Mouse (Mus musculus) frontal cortex, postnatal 36 days (tissue): Measurements from ENCODE around the gene Chd2.
A peak's percentile ranks its signal among the peaks of the same experiment; 100 is the strongest.

Experiments used
- DNase-seq, 2 experiments: peaks; one replicate each; pipeline ENCODE4 v3.0.0; 2022; ENCODE audit warnings: low spot score in 2 of 2

The Chd2 gene

DNA sequence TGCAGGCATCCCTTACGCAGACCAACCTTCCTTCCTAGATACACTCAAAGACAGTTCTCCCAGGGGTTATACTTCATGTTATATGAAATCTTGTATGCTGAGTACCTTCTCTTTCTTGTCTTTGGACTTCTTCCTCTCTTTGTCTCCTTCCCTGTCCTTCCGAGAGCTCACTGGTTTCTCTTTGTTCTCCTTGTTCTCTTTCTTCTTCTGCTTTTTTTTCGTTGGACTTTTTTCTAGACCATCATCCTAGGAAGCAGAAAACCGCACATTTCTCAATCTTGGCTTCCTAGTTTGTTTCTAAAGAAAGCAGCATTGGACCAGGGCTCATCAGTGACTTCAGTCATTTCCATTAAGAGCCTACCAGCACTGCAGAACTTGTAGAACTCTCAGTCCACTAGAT lies 90.0 kb downstream of the Chd2 start:
- DNase-seq: no peak

DNA sequence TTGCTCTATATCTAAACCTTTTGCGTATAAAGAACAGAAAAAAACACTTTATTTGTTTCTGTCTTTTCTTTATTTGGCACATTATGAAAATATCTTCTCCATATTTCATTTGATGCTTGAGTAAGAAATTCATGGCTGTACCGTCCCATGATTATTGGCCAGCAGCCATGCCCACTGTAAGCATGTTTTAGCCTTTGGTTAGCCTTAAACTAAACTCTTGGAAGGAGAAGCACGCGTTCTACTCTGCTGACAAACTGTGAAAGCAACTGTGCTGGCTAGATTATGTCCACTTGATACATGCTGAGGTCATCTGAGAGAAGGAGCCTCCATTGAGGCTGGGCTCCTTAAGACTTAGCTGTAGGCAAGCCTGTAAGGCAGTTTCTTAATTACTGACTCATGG lies 99.4 kb downstream of the Chd2 start:
- DNase-seq: no peak

DNA sequence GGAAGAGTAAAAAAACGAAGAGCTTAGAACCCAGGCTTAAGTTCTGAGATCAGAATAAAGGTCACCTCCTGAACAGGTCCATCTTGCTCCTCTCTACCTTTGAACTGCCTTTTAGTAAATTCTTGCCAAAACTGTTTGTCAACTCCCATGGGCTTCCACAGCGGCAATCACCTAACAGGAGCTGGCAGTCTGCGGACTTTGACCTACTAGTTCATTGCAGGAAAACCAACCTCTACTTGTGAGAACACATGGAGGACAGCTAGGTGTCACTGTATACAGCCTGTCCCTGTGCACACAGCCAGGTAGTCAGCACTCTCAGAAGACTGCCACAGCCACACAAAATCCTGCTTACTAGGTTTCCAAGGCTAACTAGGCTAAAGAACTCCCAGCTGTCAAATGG lies 99.8 kb downstream of the Chd2 start:
- DNase-seq: no peak

DNA sequence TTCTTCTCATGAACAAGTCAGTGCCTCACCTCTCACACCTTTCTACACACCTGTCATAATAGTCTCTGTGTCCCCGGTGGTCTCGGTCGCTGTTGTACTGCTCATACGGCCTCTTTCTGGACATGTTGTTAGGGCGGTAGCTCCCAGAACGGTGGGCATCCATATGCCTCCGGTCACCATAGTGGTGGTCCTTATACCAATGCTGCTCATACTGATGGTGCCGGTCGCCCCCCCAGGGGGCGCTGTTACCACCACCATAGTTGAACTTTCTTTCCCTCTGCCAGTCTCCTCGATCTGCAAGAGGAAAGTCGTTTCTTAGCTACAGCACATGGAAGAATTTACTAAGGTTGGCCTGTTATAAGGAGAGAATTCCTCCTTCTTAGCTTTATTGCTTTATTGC lies 105.9 kb downstream of the Chd2 start:
- DNase-seq: no peak

DNA sequence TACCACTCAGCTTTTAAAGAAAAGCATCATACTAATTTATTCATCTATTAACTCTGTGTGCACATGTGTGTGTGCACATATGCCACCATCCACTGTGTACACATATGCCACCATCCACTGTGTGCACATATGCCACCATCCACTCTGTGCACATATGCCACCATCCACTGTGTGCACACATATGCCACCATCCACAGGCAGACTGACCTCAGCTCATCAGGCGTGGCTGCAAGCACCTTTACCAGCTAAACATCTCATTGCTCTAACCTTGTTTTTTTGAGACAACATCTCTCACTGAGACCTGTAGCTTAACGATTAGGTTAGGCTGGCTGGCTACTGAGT lies 107.3 kb downstream of the Chd2 start:
- DNase-seq: no peak

DNA sequence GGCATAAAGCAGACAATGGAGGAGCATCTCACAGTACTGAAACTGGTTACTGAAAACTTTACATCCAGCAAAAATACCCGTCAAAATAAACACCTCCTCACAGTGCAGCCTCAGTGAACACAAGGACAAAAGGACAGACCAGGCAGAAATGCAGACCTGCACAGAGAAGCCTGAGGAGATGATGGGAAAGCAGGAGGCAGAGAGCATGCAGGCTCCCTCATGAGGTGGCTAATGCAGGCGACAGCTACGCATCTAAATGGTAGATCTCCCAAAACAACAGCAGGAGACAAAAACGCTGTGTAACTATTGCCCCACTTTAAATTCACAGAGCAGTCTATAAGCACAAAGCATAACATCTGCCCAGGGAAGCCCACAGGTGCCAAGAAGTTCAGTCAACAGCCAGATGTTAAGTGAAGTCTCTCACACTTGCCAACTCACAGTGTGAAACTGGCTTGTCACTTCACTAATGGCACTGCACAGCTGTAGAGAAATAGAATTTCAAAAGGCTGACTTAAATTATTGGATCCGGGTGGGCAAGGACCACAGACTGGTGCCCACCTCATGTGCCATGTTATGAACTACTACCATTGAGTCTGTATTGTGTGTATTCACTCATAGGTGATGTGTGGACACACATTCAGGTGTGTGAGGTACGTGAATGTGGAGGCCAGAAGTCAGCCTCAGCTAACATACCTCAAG lies 107.8 kb downstream of the Chd2 start:
- DNase-seq: no peak

DNA sequence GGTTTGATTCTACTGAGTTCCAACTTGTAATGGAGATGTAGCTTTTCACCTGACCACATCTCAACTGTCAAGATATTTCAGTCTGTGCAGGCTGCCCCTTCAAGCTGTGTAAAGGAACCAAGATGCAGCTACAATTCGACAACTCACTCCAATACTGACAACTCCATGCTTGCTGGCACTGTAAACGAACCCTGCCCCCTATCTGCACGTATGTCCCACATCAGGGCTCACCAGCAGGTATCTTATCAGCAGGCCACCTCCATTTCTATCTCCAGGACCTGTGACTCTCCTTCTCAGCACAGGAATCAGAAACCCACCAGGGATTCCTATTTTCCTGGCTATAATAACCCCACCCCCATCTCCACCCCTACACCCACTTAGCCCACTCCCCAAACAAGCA lies 113.1 kb downstream of the Chd2 start:
- no peak for DNase-seq

DNA sequence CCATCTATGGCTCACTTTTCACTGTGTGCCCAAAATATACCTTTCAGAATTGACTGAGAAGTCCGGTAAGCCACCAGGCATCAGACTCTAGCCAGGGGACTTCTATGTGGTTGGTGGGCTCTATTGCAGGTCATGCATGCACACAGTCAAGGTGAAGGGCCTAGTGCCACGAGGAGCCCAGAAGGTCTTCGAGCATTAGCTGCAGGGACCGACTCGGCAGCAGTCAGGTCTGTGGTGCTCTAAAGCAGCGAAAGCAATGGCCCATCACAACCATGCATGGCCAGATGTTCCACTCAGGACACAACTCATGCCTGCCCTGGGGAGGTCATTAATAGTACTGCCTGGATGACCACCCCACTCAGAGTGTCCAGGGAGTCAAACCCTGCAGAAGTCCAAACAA lies 113.8 kb downstream of the Chd2 start:
- no peak for DNase-seq

DNA sequence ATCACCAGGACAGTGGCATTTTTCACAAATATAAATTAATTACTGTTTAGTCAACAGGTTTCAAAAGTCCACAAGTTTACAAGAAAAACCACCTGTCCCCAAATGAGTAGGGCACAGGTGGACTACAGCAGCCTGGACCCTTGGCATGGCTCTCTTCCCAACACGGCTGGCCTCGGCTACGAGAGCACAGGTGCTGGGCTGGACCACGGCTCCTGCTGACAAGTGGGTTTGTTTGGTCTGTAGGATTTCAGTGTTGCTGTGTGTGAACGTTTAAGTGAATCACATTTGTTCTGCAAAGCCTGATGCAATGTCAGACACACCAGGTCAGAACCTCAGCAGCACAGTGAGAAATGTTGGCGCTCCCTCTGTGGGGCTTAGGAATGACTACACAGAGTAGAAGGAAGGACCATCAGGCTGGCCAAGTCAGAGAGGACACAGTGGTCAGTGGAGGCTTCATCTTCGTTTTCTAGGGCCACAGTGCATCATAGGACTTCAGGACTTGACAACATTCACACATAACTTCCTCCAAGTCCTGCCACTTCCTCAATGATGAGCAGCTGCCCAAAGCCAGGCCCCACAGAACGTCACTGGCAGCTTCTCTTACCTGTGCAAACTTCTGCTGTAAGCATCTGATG lies 114.8 kb downstream of the Chd2 start:
- no peak for DNase-seq

DNA sequence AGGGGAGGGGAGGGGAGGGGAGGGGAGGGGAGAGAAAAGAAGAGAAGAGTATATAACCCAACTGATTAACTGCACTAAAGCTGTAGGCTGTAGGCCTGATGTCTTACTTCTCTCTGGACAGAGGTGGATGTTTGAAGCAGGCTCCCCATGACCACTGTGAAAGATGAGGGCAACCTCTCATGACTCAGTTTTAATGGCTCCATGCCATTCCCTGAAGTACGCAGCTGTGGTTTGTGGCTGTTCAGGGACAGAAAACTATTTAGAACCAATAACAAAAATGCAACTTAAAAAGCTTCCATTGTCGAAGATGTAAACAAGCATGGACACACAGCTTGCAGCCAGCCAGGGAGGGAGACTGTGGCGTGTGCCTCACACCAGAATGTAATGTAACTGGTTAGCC lies 115.4 kb downstream of the Chd2 start:
- DNase-seq: no peak

DNA sequence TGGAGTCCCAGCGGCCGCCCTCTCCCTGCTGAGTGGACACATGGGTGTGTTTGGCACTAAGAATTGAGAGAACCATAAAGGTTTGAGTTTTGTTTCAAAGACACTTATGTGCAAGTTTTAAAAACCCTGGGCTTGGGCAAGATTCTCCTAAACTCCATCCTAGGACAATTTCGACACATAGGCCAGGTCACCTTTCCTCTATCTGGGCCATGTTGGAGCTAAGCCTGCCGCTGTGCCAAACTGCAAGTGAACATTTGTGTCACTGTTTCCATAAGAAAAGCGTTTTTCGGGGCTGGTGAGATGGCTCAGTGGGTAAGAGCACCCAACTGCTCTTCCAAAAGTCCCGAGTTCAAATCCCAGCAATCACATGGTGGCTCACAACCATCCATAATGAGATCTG lies 116.2 kb downstream of the Chd2 start:
- DNase-seq: no peak

DNA sequence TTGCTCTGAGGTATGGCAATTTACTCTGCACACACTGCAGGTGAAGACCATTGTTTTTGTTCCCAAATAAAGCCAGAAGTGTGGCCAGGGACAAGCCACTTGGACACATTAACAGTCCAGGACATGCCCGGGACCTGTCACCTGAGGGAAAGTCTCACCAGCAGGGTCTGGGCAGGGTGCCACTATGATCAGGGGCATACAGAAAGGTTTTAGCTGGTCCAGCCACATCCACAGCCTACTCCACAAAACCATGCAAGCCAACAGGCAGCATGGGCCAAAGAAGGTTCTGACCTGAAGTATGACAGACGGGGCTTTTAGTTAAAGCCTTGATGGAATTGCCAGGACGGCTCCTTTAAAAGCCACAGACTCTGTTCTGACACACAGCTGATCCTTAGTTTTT lies 116.9 kb downstream of the Chd2 start:
- no peak for DNase-seq

DNA sequence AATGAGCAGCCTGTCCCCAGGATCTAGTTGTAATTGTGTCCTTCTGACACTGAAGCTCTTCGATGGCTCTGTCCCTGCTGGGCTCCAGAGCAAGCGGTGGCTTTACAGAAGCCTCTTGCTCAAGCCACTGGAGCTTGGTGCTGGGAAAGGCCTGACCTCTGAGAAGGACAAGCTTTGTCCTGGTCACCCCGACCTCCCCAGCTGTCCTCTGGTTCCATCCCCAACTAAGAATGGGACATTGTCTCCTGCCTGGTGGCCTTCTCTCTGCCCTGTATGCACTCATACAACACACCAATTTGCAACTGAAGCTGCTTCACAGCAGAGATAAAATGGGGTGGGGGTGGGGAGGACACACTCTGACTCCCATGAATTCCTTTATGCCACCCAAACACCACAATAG lies 117.4 kb downstream of the Chd2 start:
- no peak for DNase-seq

DNA sequence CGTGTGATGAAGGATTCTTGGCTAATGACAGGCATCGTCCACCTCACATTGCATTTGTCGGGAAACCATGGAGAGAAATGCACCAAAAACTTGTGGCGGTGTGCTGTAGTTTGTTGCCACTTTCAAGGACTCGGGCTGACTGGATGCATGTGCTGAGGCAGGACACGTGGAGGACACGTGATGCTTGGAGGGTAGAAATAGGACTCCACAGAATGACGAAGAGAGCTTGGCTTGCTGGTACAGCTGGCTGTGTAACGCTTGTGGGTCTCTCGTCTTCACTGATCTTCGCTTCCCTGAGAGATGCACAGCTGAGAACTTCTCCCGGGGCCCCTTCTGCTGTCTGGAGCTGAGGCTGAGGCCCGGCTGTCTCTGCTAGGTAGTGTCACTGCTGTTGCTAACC lies 118.4 kb downstream of the Chd2 start:
- DNase-seq: peak; percentile 65 to 73

DNA sequence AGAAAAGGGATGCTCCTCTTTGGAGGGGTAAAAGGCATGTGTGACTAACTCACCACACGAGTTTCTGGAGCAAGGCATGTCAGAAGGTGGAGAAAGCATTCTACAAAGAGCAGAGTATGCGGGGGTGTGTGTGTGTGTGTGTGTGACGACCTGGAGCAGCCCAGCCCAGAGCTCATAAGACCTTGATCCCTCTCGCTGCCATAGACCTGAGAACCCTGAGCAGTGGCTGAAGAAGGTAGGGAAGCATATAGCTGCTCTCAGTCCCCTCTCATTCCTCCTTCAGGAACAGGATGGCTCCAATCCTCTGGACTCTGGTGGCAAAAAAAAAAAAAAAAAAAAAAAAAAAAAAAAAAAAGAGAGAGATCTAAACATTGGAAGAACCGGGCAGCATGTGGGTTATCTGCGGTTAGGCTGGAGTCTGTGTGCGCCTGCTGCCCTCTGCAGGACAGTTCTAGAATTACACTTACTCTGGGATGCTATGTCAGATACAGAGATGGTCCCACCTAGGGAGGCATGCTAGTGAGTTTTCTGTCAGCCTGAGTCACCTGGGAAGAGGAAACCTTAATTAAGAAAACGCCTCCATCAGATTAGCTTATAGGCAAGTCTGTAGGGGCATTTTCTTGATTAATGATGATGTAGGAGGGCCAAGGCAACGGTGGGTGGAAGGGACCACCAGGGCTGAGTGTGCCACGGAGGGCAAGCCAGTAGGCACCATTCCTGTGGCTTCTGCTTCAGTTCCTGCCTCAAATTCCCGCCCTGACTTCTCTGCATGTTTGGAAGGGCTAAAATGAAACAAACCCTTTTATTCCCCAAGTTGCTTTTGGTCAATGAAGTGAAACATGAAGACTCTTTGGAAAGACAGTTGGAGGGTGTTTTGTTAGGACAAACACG lies 119.2 kb downstream of the Chd2 start:
- peak; percentile 86 to 92 for DNase-seq

DNA sequence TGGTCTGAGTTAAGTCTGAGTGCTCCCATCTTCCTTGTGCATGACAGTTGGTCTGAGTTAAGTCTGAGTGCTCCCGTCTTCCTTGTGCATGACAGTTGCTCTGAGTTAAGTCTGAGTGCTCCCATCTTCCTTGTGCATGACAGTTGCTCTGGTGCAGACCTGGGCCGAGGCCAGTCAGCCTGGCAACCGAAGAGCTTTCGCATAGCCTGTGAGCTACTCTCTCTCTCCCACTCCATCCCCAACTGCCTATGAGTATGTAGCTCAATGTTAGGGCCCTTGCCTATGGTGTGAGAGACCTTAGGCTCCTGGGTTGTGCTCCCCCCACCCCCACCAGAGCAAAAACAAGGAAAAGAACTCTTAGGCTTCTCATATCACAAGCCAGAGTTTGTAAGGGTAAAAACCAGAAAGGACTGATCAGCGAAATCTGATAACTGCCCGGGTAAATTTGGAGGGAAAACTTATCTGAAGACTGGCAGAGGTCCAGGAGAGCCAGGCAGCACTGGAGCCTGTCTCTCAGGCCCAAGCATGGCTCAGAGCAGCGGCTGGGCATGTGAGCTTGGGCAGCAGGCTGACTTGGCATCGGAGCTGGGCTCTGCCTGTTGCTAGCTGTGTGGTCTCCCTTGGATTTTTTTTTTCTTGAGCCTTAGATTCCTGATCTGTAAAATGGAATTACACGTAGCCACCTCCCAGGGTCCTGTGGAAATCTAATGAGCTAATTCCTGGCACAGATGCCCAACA lies 120.2 kb downstream of the Chd2 start:
- no peak for DNase-seq

DNA sequence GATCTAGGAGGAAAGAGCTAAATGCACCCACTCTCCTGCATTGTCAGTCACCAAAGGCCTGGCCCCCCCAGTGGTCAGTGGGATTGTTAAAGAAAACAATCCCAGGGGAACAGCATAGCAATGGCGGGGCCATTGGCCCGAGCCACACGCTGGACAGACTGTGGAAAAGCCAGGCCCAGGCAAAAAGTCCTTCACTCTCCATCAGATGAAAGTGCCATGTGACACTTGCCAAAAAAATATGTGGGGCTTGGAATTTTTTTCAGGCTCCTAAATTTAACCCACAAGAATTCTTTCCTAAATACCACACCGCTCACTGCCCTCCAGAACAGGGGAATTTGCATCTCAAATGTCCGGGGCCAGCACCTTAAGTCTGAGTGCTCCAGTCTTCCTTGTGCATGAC lies 120.8 kb downstream of the Chd2 start:
- DNase-seq: no peak

DNA sequence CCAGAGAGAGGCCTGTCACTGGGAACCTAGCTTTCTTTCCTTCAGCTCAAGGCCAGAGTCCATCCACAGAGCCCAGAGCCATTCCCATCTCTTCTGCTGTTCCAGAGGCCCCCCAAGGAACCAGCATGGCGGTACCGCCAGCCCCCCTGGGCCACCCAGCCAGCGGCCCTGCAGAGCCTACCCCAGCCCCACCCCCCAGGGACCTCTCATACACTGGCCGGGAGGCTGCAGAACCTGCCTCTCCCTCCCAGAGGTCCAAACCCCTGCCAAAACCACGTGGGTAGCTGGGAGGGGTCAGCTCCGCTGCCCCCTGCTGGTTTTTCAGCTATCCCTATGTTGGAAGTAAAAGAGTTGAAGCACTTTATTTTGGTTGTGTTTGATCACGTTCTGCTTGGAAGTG lies 122.3 kb downstream of the Chd2 start:
- DNase-seq: no peak

DNA sequence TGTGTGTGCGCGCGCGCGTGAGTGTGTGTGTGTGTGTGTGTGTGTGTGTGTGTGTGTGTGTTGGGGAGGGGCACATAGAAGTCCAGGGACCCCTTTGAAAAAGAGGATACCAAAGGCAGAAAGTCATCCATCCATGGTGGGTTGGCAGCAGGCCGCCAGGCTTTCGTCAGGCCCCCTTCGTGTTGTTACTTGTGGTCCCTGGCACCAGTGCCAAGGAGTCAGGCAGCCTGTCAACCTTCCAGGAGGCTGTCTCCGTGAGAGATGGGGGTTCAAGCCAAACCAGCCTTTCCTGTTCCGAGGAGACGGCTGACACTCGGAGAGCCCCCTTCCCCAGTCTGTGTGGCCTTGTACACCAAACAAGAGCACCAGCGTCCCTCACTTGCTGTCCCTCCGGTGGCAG lies 127.4 kb downstream of the Chd2 start:
- DNase-seq: no peak

DNA sequence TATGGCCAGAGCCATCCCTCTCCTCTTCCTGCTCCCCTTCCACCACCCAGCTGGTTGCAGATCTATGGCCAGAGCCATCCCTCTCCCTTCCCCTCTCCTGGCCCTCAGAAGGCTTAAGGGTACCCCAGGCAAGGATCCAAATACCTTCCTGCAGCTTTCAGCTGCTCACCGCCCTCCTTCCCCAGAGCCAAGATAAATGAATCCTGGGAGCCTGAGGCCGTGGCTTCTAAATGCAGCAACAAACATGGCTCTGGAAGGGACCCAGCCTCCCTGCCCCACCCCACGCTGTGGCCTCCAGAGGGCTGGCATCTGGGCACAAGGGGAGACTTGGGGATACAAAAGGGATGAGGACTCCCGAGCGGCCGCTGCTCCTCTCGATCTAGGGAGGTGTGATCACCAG lies 129.2 kb downstream of the Chd2 start:
- no peak for DNase-seq

DNA sequence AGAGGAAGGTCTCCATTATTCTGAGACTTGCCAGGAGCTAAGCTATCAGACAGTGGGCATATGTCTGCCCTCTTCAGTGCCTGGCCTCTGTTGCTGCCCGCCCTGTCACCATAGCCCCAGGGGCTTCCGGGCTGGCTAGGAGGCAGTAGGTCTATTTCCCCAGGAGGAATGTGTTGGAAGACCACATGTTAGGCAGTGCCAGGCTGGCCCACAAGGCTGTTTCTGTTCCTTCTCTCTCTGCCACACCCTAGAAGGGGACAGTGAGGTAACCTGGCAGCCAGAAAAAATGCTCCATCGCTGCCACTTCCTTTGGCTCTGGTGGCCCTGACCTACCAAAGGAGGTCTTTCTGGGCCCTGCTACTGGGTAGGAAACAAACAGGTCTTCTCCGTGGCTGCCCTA lies 129.6 kb downstream of the Chd2 start:
- DNase-seq: no peak

DNA sequence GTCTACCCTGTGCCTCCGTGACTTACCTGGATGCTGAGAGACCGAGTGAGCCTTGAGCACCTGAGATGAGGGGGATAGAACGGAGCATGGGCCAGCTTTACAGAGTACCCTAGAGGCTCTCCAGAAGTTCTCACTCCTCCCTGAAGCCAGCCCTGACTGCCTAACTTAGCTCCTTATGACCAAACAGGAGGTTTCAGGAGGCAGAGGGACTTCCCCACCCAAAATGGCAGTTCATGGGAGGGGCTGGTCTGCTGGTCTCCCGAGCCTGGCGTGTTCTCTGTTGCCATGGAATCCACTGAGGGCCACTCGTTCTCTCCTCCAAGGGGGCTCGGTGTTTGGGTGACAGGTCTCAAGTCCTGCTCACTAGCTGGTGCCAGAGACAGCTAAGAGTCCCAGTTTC lies 130.1 kb downstream of the Chd2 start:
- DNase-seq: no peak
